Mouse (Mus musculus) brain, embryonic 14.5 days (tissue): ENCODE measurements at regions not wholly inside any gene's neighbourhood (a gene's known extent, or its start where the extent isn't known, plus 50 kb on each side); places are given as distances from the start of the nearest gene placed in this dataset.
A peak's percentile ranks its signal among the peaks of the same experiment; 100 is the strongest.

Experiments
- DNase-seq: peaks from one replicate; pipeline ENCODE4 v3.0.0-alpha.2; 2011; ENCODE audit warnings: low read depth
- CTCF ChIP-seq: fragments of 200-500 bp; IDR thresholded peaks from 2 replicates; pipeline ENCODE4 v1.5.1; 2012; ENCODE audit warnings: inconsistent platforms, mild to moderate bottlenecking, moderate library complexity, borderline replicate concordance; ENCODE audit not compliant: insufficient read depth, insufficient read length; ENCODE audit errors: extremely low read depth
- POLR2A ChIP-seq: fragments of 200-500 bp; IDR thresholded peaks from 2 replicates; pipeline ENCODE4 v1.6.1; 2012; ENCODE audit warnings: mild to moderate bottlenecking, inconsistent platforms, borderline replicate concordance; ENCODE audit not compliant: poor library complexity, insufficient read depth, insufficient read length, severe bottlenecking; ENCODE audit errors: extremely low read depth

DNA sequence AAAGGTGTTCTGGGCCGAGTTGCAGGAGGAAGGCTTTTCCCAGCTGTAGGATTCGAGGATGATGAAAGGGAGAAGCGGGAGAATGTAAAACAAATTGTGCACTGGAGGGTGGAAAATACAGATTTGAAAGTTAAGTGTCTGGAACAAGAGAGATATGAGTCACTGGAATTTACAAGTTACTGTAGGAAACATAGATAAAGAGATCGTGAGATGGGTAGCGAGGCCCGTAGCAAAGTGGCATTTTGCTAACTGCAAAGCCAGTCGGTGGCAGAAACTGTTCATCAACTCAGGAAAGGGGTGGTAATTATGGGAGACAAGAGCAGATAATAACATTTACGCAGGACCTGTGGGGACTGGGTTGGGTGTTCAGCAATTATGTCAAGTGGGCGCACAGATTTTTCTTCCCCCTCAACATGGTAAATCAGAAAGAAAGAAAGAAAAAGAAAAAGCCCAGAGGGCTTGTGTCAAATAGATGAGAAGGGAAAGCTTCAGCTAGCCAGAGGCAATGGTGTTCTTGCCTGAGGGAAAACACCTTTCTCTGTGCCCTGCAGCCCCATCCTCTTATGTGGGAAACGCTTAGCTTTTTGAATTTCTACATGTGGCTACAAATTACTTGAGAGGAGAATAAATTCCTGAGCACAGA is 87.2 kb downstream of the Foxb1 start:
- no peak for TF ChIP-seq CTCF
- TF ChIP-seq POLR2A, result no peak
- peak; percentile 33 for DNase-seq

DNA sequence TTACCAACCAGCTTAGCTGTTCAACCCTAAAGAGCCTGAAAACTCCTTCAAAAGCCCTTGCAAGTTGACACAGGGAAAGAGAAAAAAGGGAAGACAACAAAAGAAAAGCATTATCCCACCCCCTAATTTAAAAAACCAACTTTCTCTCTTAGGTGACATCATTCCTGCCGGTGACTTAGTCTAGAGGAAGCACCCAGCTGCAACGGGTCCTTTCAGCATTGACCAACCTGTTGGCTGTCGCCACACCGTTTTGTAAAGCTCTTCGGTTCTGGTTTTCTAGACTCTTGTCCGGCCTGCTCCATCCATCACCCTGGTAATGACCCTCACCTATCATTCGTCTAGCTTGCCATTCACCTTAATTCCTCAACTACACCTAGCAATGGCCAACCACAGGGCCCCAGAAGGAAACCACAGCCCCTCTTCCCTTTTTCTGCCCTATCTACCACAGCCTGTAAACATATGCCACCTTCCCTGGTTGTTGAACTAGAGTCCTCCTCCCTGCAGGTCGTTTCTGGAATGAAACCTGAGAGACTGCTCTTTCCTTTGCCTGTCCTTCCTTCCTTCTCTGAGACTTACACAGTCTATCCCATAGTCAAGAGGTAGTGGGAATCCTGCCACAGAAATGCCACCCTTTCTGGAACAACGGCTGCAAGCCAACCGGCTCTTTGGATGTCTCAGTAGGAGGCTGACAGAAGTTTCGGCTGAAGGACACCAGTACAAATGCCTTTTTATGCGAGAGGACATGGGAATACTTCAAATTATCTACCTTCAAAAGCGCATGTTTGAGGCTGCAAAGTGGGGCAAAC is 87.9 kb downstream of the Foxb1 start:
- TF ChIP-seq CTCF (no peak), POLR2A (no peak)
- DNase-seq, result no peak

DNA sequence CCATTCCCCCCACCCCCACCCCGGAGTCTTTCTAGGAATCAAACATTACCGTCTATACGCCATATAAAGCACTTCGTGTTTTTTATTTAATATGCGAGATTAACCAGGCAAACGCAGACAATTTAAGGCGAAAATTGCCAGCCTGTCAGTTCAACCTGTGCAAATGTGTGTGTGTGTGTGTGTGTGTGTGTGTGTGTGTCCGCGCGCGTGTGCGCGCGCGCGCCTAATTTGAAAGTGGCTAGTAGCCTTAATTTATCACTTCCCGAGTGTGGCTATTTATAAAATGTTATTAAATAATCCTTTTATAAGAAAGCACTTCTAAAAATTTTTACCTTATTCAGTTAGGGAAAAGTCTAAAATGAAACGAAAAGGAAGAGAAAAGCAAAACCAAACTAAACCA is 89.5 kb downstream of the Foxb1 start:
- peak; percentile 45 for DNase-seq
- TF ChIP-seq POLR2A, result no peak
- TF ChIP-seq CTCF, result no peak

DNA sequence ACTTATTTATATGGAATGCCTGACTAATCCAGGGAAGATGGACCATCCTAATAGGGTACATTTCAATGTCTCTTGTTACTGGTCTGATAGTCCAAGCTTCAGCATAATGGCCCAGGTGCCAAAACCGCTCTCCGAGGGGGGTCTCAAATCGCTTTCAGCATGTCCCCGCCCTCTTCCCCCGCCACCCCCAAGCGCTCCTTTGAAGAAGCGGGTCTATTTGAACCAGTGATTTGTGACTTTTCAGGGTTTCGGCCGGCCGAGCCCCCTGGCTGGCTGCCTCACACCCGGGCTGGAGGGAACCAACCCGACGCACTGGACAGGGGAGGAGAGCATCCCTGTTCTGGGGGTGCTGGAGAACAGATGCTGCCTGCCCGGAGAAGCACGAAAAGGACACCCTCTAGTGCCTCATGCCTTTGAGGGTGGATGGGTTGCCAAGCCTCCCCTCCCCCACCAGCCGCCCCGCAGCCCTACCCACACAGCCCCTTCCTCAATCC is 90.1 kb downstream of the Foxb1 start:
- peak; percentile 75 for DNase-seq
- no peak for TF ChIP-seq CTCF
- no peak for TF ChIP-seq POLR2A

DNA sequence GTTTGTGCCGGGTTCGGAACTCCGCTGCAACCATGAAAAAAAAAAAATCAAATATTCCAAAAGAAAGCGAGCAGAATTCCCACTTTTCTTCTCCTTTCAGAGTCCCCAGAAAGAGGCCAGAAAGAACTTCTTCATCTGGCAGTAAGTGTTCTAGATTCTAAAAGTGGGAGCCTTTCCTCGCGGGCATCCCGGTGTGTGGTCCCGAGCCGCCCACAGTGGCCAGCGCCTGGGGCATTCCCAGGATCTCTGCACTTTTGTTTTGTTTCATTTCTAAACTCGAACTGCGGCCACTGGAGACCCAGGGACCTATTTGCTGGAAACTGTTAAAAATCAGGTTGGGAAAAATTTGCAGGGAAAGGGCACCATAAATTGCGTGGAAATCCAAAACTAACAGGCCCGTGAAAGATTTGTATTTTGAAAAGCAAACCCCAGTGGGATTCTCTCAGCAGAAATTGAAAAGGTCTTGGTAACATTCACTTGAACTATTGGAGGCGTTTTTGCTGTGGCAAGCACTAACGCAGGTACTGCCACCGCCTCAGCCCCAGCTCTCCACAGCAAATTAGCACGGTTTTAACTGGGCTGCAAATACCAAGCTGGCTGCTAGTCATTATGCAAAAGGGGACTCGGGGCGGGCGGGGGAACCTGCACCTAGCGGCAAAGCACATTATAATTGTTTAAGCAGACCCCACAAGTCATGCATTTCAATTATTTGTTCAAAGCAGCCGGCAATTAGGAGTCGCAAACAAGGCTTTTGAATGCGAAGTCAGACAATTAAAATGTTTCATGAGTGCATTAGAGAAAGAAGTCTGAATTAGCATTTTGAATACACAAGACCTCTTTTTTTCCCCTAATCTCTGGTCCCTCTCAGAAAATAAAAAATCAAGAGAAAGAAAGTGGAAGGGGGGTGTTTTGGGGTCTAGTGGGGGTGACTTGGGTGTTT is 90.9 kb downstream of the Foxb1 start:
- TF ChIP-seq POLR2A (no peak), CTCF (no peak)

DNA sequence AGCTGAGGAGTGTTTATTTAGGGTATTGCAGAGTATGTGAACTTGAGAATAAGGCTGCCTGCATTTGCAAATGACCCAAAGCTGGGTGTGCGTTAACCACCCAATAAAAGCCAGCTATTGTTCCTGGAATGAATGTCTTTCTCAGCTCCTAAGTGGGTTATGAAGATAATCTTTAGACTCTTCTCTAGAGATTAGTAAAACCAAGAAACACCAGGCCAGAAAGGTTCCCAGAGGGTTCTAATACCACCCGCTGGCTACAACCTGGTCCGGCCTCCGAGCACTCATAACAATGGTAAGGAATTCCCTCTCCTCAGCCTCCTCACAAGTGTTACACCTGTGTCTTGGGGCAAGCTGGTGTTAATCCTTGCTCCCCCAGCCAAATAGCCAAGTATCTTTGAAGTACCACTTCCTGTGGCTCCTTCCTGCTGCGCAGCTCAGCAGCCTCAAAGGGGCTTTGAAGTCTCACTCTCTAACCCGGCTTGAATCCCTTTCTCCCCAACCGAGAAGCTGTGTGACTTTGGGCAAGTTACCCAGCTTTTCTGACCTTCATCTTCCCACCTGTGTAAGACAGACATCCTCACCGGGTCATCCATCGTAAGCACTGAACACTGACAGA is 92.2 kb downstream of the Foxb1 start:
- TF ChIP-seq CTCF (no peak), POLR2A (no peak)
- peak; percentile 12 for DNase-seq

More for the DNA sequence above, 90.9 kb downstream of the Foxb1 start:
- DNase-seq, result peak; percentile 92

DNA sequence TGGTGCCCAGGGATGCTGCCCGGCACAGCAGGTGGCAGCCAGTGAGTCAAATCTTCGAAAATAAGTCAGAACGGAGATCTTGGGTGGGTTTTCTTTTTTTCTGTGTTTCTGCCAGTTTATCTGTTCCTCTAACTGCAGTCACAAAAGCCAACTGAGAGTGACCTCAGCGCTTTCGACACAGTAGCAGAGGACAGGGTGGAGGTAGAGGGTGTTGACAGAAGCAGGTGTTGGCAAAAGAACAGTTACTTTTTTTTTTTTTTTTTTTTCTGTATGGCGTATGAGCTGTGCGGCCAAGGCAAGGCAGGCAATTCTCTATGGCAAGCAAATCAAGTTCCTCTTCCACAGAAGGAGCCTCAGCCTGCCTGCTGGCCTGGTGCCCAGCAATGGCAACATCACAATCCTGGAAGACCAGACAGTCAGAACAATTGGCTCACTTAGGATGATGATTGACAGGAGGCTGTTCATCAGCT is 93.6 kb downstream of the Foxb1 start:
- DNase-seq, result peak; percentile 90
- no peak for TF ChIP-seq POLR2A
- no peak for TF ChIP-seq CTCF

DNA sequence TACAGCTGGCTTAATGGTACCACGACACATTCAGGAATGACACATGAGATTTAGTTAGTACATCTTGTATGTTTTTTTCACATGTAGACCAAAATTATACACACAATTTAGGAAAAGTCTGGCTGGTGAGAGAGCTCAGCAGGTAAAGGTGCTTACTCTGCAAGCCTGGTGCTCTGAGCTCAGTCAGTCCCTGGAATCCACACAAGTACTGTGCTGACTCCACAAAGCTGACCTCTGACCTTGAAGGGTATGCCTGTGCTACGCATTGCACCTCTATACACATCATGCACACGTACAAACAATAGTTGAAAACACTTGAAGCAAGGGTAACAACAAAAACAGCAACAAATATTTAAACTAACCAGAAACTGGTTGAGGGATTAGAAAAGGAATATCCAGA is 96.5 kb downstream of the Foxb1 start:
- no peak for TF ChIP-seq CTCF
- no peak for TF ChIP-seq POLR2A
- no peak for DNase-seq

DNA sequence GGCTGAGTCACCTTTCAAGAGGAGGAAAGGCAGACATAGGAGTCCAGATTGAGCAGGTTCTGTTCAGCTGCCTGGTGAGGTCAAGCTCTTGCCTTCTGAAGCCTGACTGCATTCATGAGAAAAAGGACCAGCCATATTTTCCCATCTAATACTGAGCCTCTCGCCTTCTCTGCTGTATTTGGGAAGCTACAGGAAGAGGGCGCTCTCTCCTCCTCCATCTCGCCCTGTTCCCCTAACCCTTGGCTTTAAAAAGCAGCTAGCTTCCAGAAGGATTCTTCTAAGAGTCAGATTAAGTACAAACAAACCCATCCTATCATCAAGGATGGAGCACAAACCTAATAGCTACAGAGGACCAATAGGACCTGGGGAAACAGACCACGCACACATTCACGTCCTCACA is 98.3 kb downstream of the Foxb1 start:
- TF ChIP-seq CTCF, result peak; percentile 60; the same call in 1 of the 2 replicates
- TF ChIP-seq POLR2A, result no peak
- DNase-seq, result peak; percentile 53

DNA sequence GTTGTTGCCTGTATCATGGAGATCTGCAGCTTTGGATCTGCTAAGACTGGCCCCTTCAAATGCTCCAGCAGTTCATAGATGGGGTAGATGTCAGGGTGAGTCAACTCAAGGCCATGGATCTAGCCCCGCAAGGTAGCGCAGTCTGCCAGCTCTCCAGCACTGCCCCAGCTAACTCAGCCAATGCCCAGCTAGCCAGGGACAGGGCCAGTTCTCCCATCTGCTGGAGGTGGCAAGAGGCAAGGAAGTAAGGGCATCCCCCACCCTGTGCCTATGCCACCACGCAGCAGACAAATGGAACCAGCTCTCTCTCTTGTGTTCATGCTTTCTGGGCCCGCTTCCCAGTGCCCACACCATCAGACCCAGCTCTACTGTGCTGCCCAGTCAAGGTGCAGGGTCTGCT is 102.5 kb downstream of the Foxb1 start:
- TF ChIP-seq POLR2A, result no peak
- TF ChIP-seq CTCF, result no peak
- DNase-seq, result no peak

DNA sequence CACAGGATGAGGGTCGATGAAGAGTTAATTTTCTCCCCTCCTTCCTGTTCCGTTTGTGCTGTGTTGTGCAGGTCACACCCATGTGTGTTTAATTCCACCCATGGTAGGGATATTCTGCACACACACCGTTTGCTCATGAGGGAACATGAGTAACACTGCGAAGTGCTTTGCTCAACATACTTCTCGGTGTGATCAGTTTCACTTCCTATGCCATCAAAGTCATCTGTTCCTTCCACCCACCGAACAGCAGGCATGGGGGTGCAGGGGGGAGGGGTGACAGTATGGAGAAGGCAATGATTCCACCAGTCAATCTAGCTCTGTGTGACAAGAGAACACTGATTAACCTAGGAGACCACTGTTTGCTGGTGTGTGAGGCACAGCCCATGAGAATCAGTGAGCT is 104.7 kb downstream of the Foxb1 start:
- DNase-seq, result no peak

More for the DNA sequence above, 104.7 kb downstream of the Foxb1 start:
- TF ChIP-seq CTCF (no peak), POLR2A (no peak)
